Mouse (Mus musculus): ENCODE results near the gene Ikzf2. TPM values are rescaled to one million over a fixed set of nuclear protein-coding genes. Genes with fewer than 3 reads are reported as not detected.

The Ikzf2 gene
- polyA plus RNA-seq, 1 experiment from 2014 or later = 2.4 TPM

DNA sequence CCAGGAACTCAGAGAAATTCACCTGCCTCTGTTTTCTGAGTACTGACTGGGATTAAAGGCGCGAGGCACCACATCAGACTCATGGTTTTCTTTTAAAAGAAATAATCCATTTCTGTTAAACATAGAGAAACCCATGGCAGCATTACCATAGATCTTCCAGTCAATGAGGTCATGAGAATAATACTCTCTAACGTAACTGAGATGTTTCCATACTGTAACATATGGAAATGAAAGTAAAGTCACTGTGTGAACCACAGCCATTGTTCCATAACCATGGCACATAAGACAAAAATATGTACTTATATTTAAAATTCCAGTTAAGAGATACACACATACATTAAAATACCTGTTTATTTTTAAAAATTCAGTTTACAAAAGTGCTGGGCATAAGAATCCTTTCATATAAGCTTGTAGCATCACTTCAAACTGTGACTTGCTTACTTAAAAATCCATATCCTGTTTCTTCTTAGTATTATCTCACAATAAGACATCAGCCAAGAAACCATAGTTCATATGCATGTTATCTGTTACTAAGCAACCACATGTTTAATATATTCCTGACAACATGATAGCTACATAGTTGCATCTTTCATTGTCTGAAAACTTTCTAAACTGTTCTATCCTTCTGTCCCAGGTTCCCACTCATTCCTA, 16.6 kb upstream of the Ikzf2 start:
- Histone ChIP-seq H3K27me3 (ENCODE audit: control insufficient read depth, insufficient read depth, low read length) (no peaks in the 10 kb centered on the region), H3K36me3 (ENCODE audit: control insufficient read depth, insufficient read depth, low read length) (no peaks in the 10 kb centered on the region), H3K27ac (replicated peaks) (no peak overlapping the region), H3K4me1 (replicated peaks; ENCODE audit: control insufficient read depth, insufficient read depth) (no peaks in the 10 kb centered on the region), H3K4me2 (replicated peaks; ENCODE audit: low read depth) (no peak overlapping the region), H3K9me3 (ENCODE audit: control insufficient read depth, low read length) (no peaks in the 10 kb centered on the region), H3K4me3 (ENCODE audit: low read depth, low read length) (no peak overlapping the region), H3K9ac (ENCODE audit: low read length) (no peak overlapping the region)
- 88% methylated on average over 3 of the region's 3 CpGs for WGBS
- DNase-seq (ENCODE audit: low spot score) = no peak
- ATAC-seq (ENCODE audit: low FRiP score, low TSS enrichment) = no peak
- TF ChIP-seq EP300 (optimal IDR thresholded peaks at IDR 0.05) (no peak), CTCF (IDR thresholded peaks at IDR 0.05; ENCODE audit: low read depth) (no peak)

DNA sequence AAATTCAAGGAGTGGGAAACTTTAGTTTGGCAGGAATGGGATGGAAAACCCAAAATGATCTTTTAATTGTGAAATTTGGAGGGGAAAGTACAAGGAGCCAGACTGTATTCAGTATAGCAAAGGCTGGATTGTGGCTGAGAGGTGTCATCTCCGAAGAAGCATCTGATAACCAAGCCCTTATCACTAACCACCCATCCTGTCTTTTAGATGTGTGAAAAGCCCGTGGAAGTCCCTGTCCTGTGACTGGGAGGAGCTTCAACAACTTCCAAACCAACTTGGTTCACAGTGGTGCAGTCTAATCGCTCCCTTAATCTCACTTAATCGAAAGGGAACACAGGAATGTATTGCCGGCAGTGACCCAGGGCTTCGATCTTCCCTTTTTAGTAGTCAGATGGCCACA, 4.9 kb upstream of the Ikzf2 start:
- Histone ChIP-seq H3K4me1 (replicated peaks; ENCODE audit: control insufficient read depth, insufficient read depth) (no peaks in the 10 kb centered on the region), H3K36me3 (ENCODE audit: control insufficient read depth, insufficient read depth, low read length) (no peaks in the 10 kb centered on the region), H3K27ac (replicated peaks) (no peak overlapping the region), H3K4me2 (replicated peaks; ENCODE audit: low read depth) (no peak overlapping the region), H3K9ac (ENCODE audit: low read length) (no peak overlapping the region), H3K9me3 (ENCODE audit: control insufficient read depth, low read length) (no peaks in the 10 kb centered on the region), H3K27me3 (ENCODE audit: control insufficient read depth, insufficient read depth, low read length) (no peaks in the 10 kb centered on the region), H3K4me3 (ENCODE audit: low read depth, low read length) (no peak overlapping the region)
- ATAC-seq (ENCODE audit: low FRiP score, low TSS enrichment) (no peak), DNase-seq (ENCODE audit: low spot score) (no peak)
- TF ChIP-seq EP300 (optimal IDR thresholded peaks at IDR 0.05) (no peak), CTCF (IDR thresholded peaks at IDR 0.05; ENCODE audit: low read depth) (no peak)
- 75% methylated on average over 6 of the region's 6 CpGs for WGBS

- H3K4me3 ChIP-seq (ENCODE audit: low read depth, low read length) = 0 out of 2 replicates have a peak overlapping the region, but pooled peaks have one; percentile 1
- 0 out of 2 replicates have a peak, but pooled peaks cover 3% of the 10 kb centered on the region for H3K4me1 ChIP-seq (replicated peaks; ENCODE audit: control insufficient read depth, insufficient read depth)
- DNase-seq (ENCODE audit: low spot score) (peak; percentile 50), ATAC-seq (ENCODE audit: low FRiP score, low TSS enrichment) (no peak)
- H3K9me3 ChIP-seq (ENCODE audit: control insufficient read depth, low read length) = no peaks in the 10 kb centered on the region
- TF ChIP-seq CTCF (IDR thresholded peaks at IDR 0.05; ENCODE audit: low read depth) (peak; percentile 94), EP300 (optimal IDR thresholded peaks at IDR 0.05) (no peak)
- no peak overlapping the region for H3K9ac ChIP-seq (ENCODE audit: low read length)
- H3K36me3 ChIP-seq (ENCODE audit: control insufficient read depth, insufficient read depth, low read length) = no peaks in the 10 kb centered on the region
- no peaks in the 10 kb centered on the region for H3K27me3 ChIP-seq (ENCODE audit: control insufficient read depth, insufficient read depth, low read length)
- H3K27ac ChIP-seq (replicated peaks) = no peak overlapping the region
- WGBS = 1% methylated on average over 5 of the region's 5 CpGs
- peak overlapping the region; percentile 35 for H3K4me2 ChIP-seq (replicated peaks; ENCODE audit: low read depth)
Measured at GRCm38 (mm10) chr1:69688961-69689360, 1.9 kb upstream of the Ikzf2 start.

DNA sequence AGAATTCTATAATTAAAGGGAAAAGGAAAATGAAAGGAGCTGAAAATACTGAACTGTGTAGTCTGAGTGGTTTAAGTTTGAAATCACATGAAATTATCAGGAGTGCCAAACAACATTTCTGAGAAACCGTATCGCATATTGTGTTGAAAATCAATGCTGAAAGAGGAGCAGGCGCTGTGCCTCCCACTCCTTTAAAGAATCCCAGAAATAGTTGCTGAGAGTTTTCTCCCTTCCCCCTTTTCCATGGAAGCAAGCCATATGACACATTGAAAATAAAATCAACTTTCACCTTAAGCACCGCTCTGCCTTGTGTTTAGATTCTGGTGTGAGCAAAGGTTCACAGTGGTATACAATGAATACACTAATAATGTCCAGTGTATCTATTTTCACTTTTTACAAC, 1.1 kb upstream of the Ikzf2 start:
- Histone ChIP-seq H3K4me1 (replicated peaks; ENCODE audit: control insufficient read depth, insufficient read depth) (0 out of 2 replicates have a peak, but pooled peaks cover 3% of the 10 kb centered on the region), H3K9ac (ENCODE audit: low read length) (peak overlapping the region; percentile 83), H3K27ac (replicated peaks) (peak overlapping the region; percentile 92), H3K27me3 (ENCODE audit: control insufficient read depth, insufficient read depth, low read length) (no peaks in the 10 kb centered on the region), H3K4me3 (ENCODE audit: low read depth, low read length) (peak overlapping the region; percentile 80), H3K36me3 (ENCODE audit: control insufficient read depth, insufficient read depth, low read length) (no peaks in the 10 kb centered on the region), H3K4me2 (replicated peaks; ENCODE audit: low read depth) (peak overlapping the region; percentile 78), H3K9me3 (ENCODE audit: control insufficient read depth, low read length) (no peaks in the 10 kb centered on the region)
- 1% methylated on average over 4 of the region's 4 CpGs for WGBS
- ATAC-seq (ENCODE audit: low FRiP score, low TSS enrichment) = no peak
- TF ChIP-seq EP300 (optimal IDR thresholded peaks at IDR 0.05) = no peak
- DNase-seq (ENCODE audit: low spot score) = no peak

GRCm38 (mm10) chr1:69686741-69687075, 337 bp downstream of the Ikzf2 start:
- no peaks in the 10 kb centered on the region for H3K9me3 ChIP-seq (ENCODE audit: control insufficient read depth, low read length)
- H3K27me3 ChIP-seq (ENCODE audit: control insufficient read depth, insufficient read depth, low read length) = no peaks in the 10 kb centered on the region
- peak overlapping the region; percentile 70 for H3K4me2 ChIP-seq (replicated peaks; ENCODE audit: low read depth)
- under 1% methylated on average over 6 of the region's 6 CpGs for WGBS
- peak overlapping the region; percentile 83 for H3K9ac ChIP-seq (ENCODE audit: low read length)
- DNase-seq (ENCODE audit: low spot score) (no peak), ATAC-seq (ENCODE audit: low FRiP score, low TSS enrichment) (no peak)
- peak overlapping the region; percentile 92 for H3K27ac ChIP-seq (replicated peaks)
- TF ChIP-seq EP300 (optimal IDR thresholded peaks at IDR 0.05) = no peak
- no peak for TF ChIP-seq CTCF (IDR thresholded peaks at IDR 0.05; ENCODE audit: low read depth)
- H3K4me3 ChIP-seq (ENCODE audit: low read depth, low read length) = peak overlapping the region; percentile 80
- H3K4me1 ChIP-seq (replicated peaks; ENCODE audit: control insufficient read depth, insufficient read depth) = 0 out of 2 replicates have a peak, but pooled peaks cover 3% of the 10 kb centered on the region
- H3K36me3 ChIP-seq (ENCODE audit: control insufficient read depth, insufficient read depth, low read length) = no peaks in the 10 kb centered on the region

- WGBS = 2% methylated on average over 13 of the region's 15 CpGs
- H3K27me3 ChIP-seq (ENCODE audit: control insufficient read depth, insufficient read depth, low read length) = no peaks in the 10 kb centered on the region
- no peak for ATAC-seq (ENCODE audit: low FRiP score, low TSS enrichment)
- H3K27ac ChIP-seq (replicated peaks) = peak overlapping the region; percentile 81
- peak overlapping the region; percentile 59 for H3K9ac ChIP-seq (ENCODE audit: low read length)
- H3K9me3 ChIP-seq (ENCODE audit: control insufficient read depth, low read length) = no peaks in the 10 kb centered on the region
- TF ChIP-seq EP300 (optimal IDR thresholded peaks at IDR 0.05) = no peak
- no peak for TF ChIP-seq CTCF (IDR thresholded peaks at IDR 0.05; ENCODE audit: low read depth)
- 0 out of 2 replicates have a peak, but pooled peaks cover 3% of the 10 kb centered on the region for H3K4me1 ChIP-seq (replicated peaks; ENCODE audit: control insufficient read depth, insufficient read depth)
- peak overlapping the region; percentile 70 for H3K4me2 ChIP-seq (replicated peaks; ENCODE audit: low read depth)
- peak; percentile 50 for DNase-seq (ENCODE audit: low spot score)
- H3K4me3 ChIP-seq (ENCODE audit: low read depth, low read length) = peak overlapping the region; percentile 80
- no peaks in the 10 kb centered on the region for H3K36me3 ChIP-seq (ENCODE audit: control insufficient read depth, insufficient read depth, low read length)
Measured at GRCm38 (mm10) chr1:69685890-69686490, 1.1 kb downstream of the Ikzf2 start.
